Mouse (Mus musculus) stomach, postnatal 0 days (tissue): Measurements from ENCODE around the gene Crygn. TPM values are rescaled to one million over a fixed set of nuclear protein-coding genes. Genes with fewer than 3 reads are reported as not detected.
A peak's percentile ranks its signal among the peaks of the same experiment; 100 is the strongest.

Experiments
- ATAC-seq: fragments of 200-750 bp; cut with Nextera tagmentation; 2 replicates; pipeline ENCODE4 v1.8.0; 2017; ENCODE audit not compliant: low FRiP score, low TSS enrichment
- DNase-seq: peaks from one replicate; pipeline ENCODE4 v3.0.0-alpha.2; 2016; ENCODE audit warnings: low spot score
- H3K27ac ChIP-seq: fragments of 300-500 bp; sonication (generic); replicated peaks from 2 replicates; pipeline ENCODE4 v1.5.1; 2014; ENCODE audit warnings: mild to moderate bottlenecking, control low read depth
- H3K27me3 ChIP-seq: fragments of 300-500 bp; sonication (generic); 2 replicates; pipeline ENCODE4 v1.6.1; 2014; ENCODE audit warnings: low read length; ENCODE audit not compliant: control insufficient read depth, insufficient read depth
- H3K36me3 ChIP-seq: fragments of 300-500 bp; sonication (generic); 2 replicates; pipeline ENCODE4 v1.6.1; 2014; ENCODE audit warnings: low read length, mixed read lengths; ENCODE audit not compliant: control insufficient read depth, insufficient read depth
- H3K4me1 ChIP-seq: fragments of 300-500 bp; sonication (generic); replicated peaks from 2 replicates; pipeline ENCODE4 v1.6.1; 2014; ENCODE audit warnings: antibody characterized with exemption; ENCODE audit not compliant: control insufficient read depth, insufficient read depth
- H3K4me2 ChIP-seq: fragments of 300-500 bp; sonication (generic); replicated peaks from 2 replicates; pipeline ENCODE4 v1.6.1; 2014; ENCODE audit warnings: low read depth, mild to moderate bottlenecking, control low read depth, moderate library complexity
- H3K4me3 ChIP-seq: fragments of 300-500 bp; sonication (generic); 2 replicates; pipeline ENCODE4 v1.5.1; 2014; ENCODE audit warnings: low read depth, low read length, control low read depth
- H3K9ac ChIP-seq: fragments of 300-500 bp; sonication (generic); 2 replicates; pipeline ENCODE4 v1.6.1; 2014; ENCODE audit warnings: mild to moderate bottlenecking, low read length, control low read depth, mixed read lengths
- H3K9me3 ChIP-seq: fragments of 300-500 bp; sonication (generic); 2 replicates; pipeline ENCODE4 v1.6.1; 2016; ENCODE audit warnings: low read length; ENCODE audit not compliant: control insufficient read depth
- CTCF ChIP-seq: IDR thresholded peaks from 2 replicates; pipeline ENCODE4 v1.5.1; 2016; ENCODE audit warnings: antibody characterized with exemption, low read depth, mild to moderate bottlenecking, moderate library complexity
- EP300 ChIP-seq: optimal IDR thresholded peaks from 2 replicates; pipeline ENCODE3; 2016; ENCODE audit warnings: antibody characterized with exemption
- WGBS: fragments of 180-500 bp; shearing (Covaris S2); extraction: QIAGEN DNeasy Blood & Tissue Kit; methylation state at CpG from one replicate; pipeline ENCODE4 v1.1.7; 2014; 5-methylcytosine and 5-hydroxymethylcytosine counted together
- polyA plus RNA-seq: library from polyadenylated mRNA; unstranded; fragments of >200 nt; fragmentation: Nextera tagmentation; extraction: Ambion mirVana; gene quantifications from 2 replicates; pipeline ENCODE4 v1.2.1, GENCODE M21; 2015

Gene Crygn
- polyA plus RNA-seq, 1 experiment from 2014 or later: 3.0 TPM

- Histone ChIP-seq H3K27me3 (no peaks in the 10 kb centered on the region), H3K36me3 (no peaks in the 10 kb centered on the region), H3K27ac (peak overlapping the region; percentile 94), H3K4me3 (peak overlapping the region; percentile 56), H3K4me1 (peaks cover 7% of the 10 kb centered on the region), H3K4me2 (peak overlapping the region; percentile 78), H3K9me3 (no peaks in the 10 kb centered on the region), H3K9ac (peak overlapping the region; percentile 80)
- 2% methylated on average over 25 of the region's 25 CpGs for WGBS
- DNase-seq: peak; percentile 59
- peak; percentile 68 for ATAC-seq
- TF ChIP-seq CTCF (no peak), EP300 (no peak)
Measured at GRCm38 (mm10) chr5:24751305-24752174, 6.3 kb downstream of the Crygn start.

DNA sequence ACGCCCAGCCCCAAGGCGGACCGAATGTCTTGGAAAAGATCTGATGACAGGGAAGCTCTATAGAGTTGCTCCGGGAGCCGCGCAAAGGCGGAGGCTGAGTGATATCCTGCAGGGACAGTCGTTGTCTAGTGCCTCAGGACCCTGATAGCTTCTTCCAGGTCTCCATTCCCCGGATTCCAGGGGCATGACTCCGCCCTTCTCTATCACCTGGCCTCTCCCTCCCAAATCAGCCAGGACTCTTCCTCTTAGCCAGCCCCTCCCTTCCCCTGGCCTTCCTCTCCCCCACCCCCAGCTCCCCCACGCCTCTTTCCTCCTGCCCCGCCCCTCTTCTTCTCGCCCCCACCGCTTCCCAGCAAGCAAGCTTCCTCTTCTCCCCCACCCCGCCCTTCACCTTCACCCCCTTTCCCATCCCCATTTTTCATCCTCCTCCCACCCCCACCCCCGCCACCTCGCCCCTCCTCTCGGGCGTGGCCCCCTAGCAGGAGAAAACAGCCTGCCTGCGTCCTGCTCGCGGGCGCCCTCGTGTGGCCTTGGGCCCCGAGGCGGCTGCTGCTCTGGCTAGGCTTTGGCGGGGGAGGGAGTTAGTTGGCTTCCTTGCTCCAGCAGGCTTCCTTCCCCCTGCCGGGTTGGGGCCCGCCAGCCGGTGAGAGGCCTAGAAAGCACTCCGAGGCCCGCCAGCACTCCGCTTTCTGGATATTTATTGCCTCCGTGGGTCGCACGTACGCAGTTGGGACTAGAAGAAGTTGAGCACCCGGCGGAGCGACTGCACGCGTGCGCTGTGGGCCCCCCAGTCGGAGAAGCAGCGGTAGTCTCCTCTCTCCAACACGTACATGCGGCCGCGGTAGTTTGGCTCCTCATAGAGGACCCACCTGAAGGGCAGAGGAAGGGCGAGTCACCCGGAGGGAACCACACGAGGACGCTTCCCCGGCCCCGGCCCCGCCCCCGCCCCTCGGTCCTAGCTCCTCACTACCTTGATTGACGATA is 7.2 kb downstream of the Crygn start:
- no peaks in the 10 kb centered on the region for H3K27me3 ChIP-seq
- ATAC-seq (peak; percentile 81), DNase-seq (peak; percentile 96)
- H3K9me3 ChIP-seq: no peaks in the 10 kb centered on the region
- peak overlapping the region; percentile 80 for H3K9ac ChIP-seq
- peak overlapping the region; percentile 94 for H3K27ac ChIP-seq
- peak overlapping the region; percentile 56 for H3K4me3 ChIP-seq
- peak overlapping the region; percentile 78 for H3K4me2 ChIP-seq
- no peaks in the 10 kb centered on the region for H3K36me3 ChIP-seq
- H3K4me1 ChIP-seq: peaks cover 7% of the 10 kb centered on the region
- peak; percentile 89 for TF ChIP-seq CTCF
- no peak for TF ChIP-seq EP300
- 2% methylated on average over 53 of the region's 59 CpGs for WGBS

DNA sequence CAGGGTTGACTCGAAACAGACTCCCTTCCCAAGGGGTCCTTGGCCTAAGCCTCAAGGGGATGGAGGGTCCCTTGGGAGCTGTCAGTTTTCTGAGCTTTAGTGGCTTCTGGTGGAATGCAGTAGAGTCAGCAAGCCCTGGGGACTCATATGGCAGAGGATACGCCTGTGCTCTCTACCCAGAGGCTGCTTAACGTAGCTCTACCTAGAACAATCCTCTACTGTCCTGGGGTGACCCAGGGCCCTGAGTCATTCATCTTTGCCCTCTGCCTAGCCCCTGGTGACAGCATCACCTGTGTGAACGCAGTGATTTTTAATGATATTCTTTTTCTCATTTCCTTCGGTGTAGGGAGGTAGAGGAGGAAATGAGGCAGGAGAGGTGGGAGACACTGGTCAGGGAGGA is 8.1 kb downstream of the Crygn start:
- 62% methylated on average over 5 of the region's 5 CpGs for WGBS
- DNase-seq (no peak), ATAC-seq (no peak)
- Histone ChIP-seq H3K4me3 (no peak overlapping the region; the same call in 1 of the 2 replicates), H3K27me3 (no peaks in the 10 kb centered on the region), H3K9me3 (no peaks in the 10 kb centered on the region), H3K4me2 (peak overlapping the region; percentile 78; the same call in 1 of the 2 replicates), H3K9ac (no peak overlapping the region), H3K27ac (0 out of 2 replicates have a peak overlapping the region, but pooled peaks have one; percentile 24), H3K4me1 (peaks cover 7% of the 10 kb centered on the region), H3K36me3 (no peaks in the 10 kb centered on the region)
- TF ChIP-seq EP300 (no peak), CTCF (no peak)

- no peak for DNase-seq
- WGBS: 20% methylated on average over 6 of the region's 6 CpGs
- no peaks in the 10 kb centered on the region for H3K9me3 ChIP-seq
- H3K27ac ChIP-seq: peak overlapping the region; percentile 40; the same call in 1 of the 2 replicates
- no peak overlapping the region for H3K9ac ChIP-seq
- H3K4me2 ChIP-seq: no peak overlapping the region
- TF ChIP-seq CTCF (no peak), EP300 (no peak)
- ATAC-seq: no peak
- peaks cover 7% of the 10 kb centered on the region for H3K4me1 ChIP-seq
- H3K36me3 ChIP-seq: no peaks in the 10 kb centered on the region
- H3K4me3 ChIP-seq: no peak overlapping the region
- H3K27me3 ChIP-seq: no peaks in the 10 kb centered on the region
Measured at GRCm38 (mm10) chr5:24747533-24747932, 10.3 kb downstream of the Crygn start.

DNA sequence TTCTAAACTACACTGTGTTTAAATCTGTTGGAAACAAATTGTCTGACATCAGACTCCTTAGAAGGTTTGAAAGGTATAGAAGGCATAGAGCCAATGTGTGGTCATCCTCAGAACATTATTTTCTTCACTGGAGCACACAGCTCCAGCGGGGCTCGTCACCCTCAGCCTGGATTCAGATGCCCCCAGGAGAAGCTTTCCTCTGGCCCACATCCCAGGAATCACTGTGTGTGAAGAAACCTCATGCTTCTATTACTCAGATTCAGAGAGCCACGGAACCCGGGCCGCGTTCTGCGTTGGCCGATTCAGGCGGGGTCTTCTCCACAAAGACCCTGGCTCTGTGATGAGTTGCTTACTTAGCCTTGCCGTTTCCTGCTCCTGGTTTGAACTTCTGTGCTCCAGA is 13.9 kb downstream of the Crygn start:
- H3K4me3 ChIP-seq: no peak overlapping the region
- ATAC-seq (no peak), DNase-seq (no peak)
- no peak overlapping the region for H3K4me2 ChIP-seq
- H3K9ac ChIP-seq: no peak overlapping the region
- TF ChIP-seq CTCF: no peak
- TF ChIP-seq EP300: no peak
- no peaks in the 10 kb centered on the region for H3K36me3 ChIP-seq
- H3K27ac ChIP-seq: no peak overlapping the region
- H3K27me3 ChIP-seq: no peaks in the 10 kb centered on the region
- WGBS: 88% methylated on average over 10 of the region's 10 CpGs
- H3K4me1 ChIP-seq: no peaks in the 10 kb centered on the region
- no peaks in the 10 kb centered on the region for H3K9me3 ChIP-seq
